11 mouse cellular contexts compared by ENCODE assay signal in the genomic region with DNA sequence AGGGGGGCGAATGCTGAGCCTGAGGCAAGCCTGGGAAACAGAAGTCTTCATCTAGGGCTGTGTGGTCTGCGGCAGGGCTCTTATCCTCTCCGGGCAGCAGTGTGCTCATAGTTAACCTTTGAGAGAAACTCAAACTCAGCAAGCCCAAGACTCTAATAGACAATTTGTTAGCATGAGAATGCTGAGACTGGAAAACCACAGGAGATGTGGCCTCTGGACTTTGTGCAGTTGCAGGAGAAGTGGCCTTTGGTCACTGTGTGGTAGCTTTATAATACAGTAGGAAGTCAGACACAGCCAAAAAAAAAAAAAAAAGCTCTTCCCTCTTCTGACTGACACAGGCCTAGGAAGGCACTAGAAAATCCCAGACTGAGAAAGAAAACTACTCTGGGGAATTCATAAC.
"Had no signal": no experiment of that assay in that cellular context is flagged by ENCODE, and none has a peak within 500 bp of the region (broad histone marks: within the 10 kb centered on the region; RNA-seq: fewer than 3 reads in every experiment).

No protein-coding gene starts in this region.

- H3K27me3 ChIP-seq: hindbrain, embryonic 15.5 days; limb, embryonic 12.5 days; liver, embryonic 15.5 days; midbrain, embryonic 15.5 days; neural tube, embryonic 13.5 days had no signal

- ATAC-seq: lung, postnatal 0 days; midbrain, embryonic 15.5 days had no signal

- H3K36me3 ChIP-seq: hindbrain, embryonic 15.5 days; limb, embryonic 12.5 days; liver, embryonic 15.5 days; midbrain, embryonic 15.5 days; neural tube, embryonic 13.5 days had no signal

- H3K4me1 ChIP-seq: hindbrain, embryonic 15.5 days; limb, embryonic 12.5 days; liver, embryonic 15.5 days; midbrain, embryonic 15.5 days; neural tube, embryonic 13.5 days had no signal

- H3K4me3 ChIP-seq: hindbrain, embryonic 15.5 days; limb, embryonic 12.5 days; liver, embryonic 15.5 days; midbrain, embryonic 15.5 days; neural tube, embryonic 13.5 days had no signal

- H3K9ac ChIP-seq: hindbrain, embryonic 15.5 days; limb, embryonic 12.5 days; liver, embryonic 15.5 days; midbrain, embryonic 15.5 days; neural tube, embryonic 13.5 days had no signal

- H3K9me3 ChIP-seq: hindbrain, embryonic 15.5 days; liver, embryonic 15.5 days; midbrain, embryonic 15.5 days; neural tube, embryonic 13.5 days had no signal

- H3K27ac ChIP-seq: hindbrain, embryonic 15.5 days; limb, embryonic 12.5 days; liver, embryonic 15.5 days; midbrain, embryonic 15.5 days; neural tube, embryonic 13.5 days had no signal

- DNase-seq: liver; lung, adult 2 months; lung, postnatal 36 days; retina, postnatal 1 day; thymus, postnatal 36 days had no signal

- H3K4me2 ChIP-seq: hindbrain, embryonic 15.5 days; limb, embryonic 12.5 days; liver, embryonic 15.5 days; midbrain, embryonic 15.5 days; neural tube, embryonic 13.5 days had no signal
